Mouse (Mus musculus) spleen, postnatal 10 days (tissue): ENCODE measurements around the gene Agap3.

Source experiments
- DNase-seq, 2 experiments: peaks; one replicate each; pipeline ENCODE4 v3.0.0; 2021 to 2022; ENCODE audit warnings: low spot score in 2 of 2

Gene Agap3

GRCm38 (mm10) chr5:24452030-24452690 is at the start of gene Agap3:
Gene Agap3 (plus strand): TSS chr5:24452177.
- DNase-seq: peak; percentile 49 to 59

- no peak for DNase-seq
Observed at GRCm38 (mm10) chr5:24404594-24405360, 47.2 kb upstream of the Agap3 start.

GRCm38 (mm10) chr5:24405389-24405876 is 46.5 kb upstream of the Agap3 start:
- DNase-seq: no peak

- DNase-seq: no peak
Observed at GRCm38 (mm10) chr5:24408651-24409050, 43.3 kb upstream of the Agap3 start.

- DNase-seq: no peak
Observed at GRCm38 (mm10) chr5:24409466-24409865, 42.5 kb upstream of the Agap3 start.

- DNase-seq: no peak
Observed at GRCm38 (mm10) chr5:24412063-24412462, 39.9 kb upstream of the Agap3 start.

- no peak for DNase-seq
Observed at GRCm38 (mm10) chr5:24413042-24413693, 38.8 kb upstream of the Agap3 start, which contains the start of gene Asic3. Gene Asic3 (plus strand): TSS chr5:24413392.

- no peak for DNase-seq
Observed at GRCm38 (mm10) chr5:24413938-24414337, 38.0 kb upstream of the Agap3 start.

- DNase-seq: peak; percentile 29 to 73
Observed at GRCm38 (mm10) chr5:24416222-24416736, 35.7 kb upstream of the Agap3 start.

- no peak for DNase-seq
Observed at GRCm38 (mm10) chr5:24417587-24417986, 34.4 kb upstream of the Agap3 start.

- no peak for DNase-seq
Observed at GRCm38 (mm10) chr5:24420381-24420780, 31.6 kb upstream of the Agap3 start.

- peak; percentile 92 to 97 for DNase-seq
Observed at GRCm38 (mm10) chr5:24423129-24424003, 28.6 kb upstream of the Agap3 start, which contains the start of the genes Cdk5 and Slc4a2. Gene Cdk5 (minus strand): TSS chr5:24423530. Gene Slc4a2 (plus strand): TSS chr5:24423837.

GRCm38 (mm10) chr5:24424004-24424781 is 27.8 kb upstream of the Agap3 start:
- peak; percentile 58 to 68 for DNase-seq

- peak; percentile 63 to 89 for DNase-seq
Observed at GRCm38 (mm10) chr5:24424861-24425411, 27.0 kb upstream of the Agap3 start.

GRCm38 (mm10) chr5:24425421-24426036 is 26.4 kb upstream of the Agap3 start:
- DNase-seq: peak; percentile 70 to 73

- no peak for DNase-seq
Observed at GRCm38 (mm10) chr5:24426037-24426432, 25.9 kb upstream of the Agap3 start.

- no peak for DNase-seq
Observed at GRCm38 (mm10) chr5:24426556-24427284, 25.3 kb upstream of the Agap3 start.

- DNase-seq: no peak
Observed at GRCm38 (mm10) chr5:24427285-24427633, 24.7 kb upstream of the Agap3 start.

- no peak for DNase-seq
Observed at GRCm38 (mm10) chr5:24427981-24428402, 24.0 kb upstream of the Agap3 start.
